Mouse (Mus musculus): ENCODE measurements around the gene Abca1. TPM values are rescaled to one million over a fixed set of nuclear protein-coding genes. Genes with fewer than 3 reads are reported as not detected.

The Abca1 gene
- total RNA-seq (2023), result 19.8 TPM

GRCm38 (mm10) chr4:53159767-53160166 is at the start of gene Abca1:
Abca1 (minus strand) TSS chr4:53159895.

GRCm38 (mm10) chr4:53011732-53012361 is 147.8 kb downstream of the Abca1 start, which contains the start of gene Nipsnap3b:
Nipsnap3b (plus strand) TSS chr4:53011880.

GRCm38 (mm10) chr4:52989248-52989647 is 170.4 kb downstream of the Abca1 start, which contains the start of gene Nipsnap3a:
Nipsnap3a (plus strand) TSS chr4:52989272.

Other genes with a start within 250 kb of the Abca1 start
- gene Olfr272, start 240.7 kb downstream of the Abca1 start, total RNA-seq (2023), result not detected
- gene Olfr270, start 195.3 kb downstream of the Abca1 start, total RNA-seq (2023), result not detected
- not detected for gene Nipsnap3a, start 170.6 kb downstream of the Abca1 start, total RNA-seq (2023)
- gene Nipsnap3b, start 148.0 kb downstream of the Abca1 start, total RNA-seq (2023), result 31.0 TPM

All from CD4-positive naive resting alpha-beta T cell, adult 76 days (primary cell).